ENCODE assay signal across 16 mouse cellular contexts in the genomic region with DNA sequence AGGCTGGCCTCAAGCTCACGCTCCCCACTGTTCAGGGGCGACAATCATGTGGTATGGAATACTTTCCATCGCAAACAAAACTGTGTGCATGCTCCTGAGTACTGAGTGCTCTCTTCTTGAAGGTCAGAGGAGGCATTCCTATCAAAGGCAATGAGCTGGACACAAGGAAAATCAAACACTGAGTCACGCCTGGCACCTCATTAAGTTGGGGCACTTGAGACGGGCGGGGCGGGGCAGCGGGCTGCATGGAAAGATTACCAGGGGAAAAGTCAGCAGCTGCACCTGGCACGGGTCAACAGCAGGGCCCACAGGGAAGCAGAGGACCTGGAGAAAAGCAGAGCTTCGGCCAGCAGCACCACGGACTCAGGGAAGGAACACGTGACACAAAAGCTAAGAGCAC. TPM values are rescaled to one million over a fixed set of nuclear protein-coding genes. Genes with fewer than 3 reads are reported as not detected.
DNase-seq lines count a peak whose midpoint lies in the region; ATAC-seq and TF ChIP-seq lines count a peak whose summit lies in the region.
"Had no signal": no experiment of that assay in that cellular context is flagged by ENCODE, and none has a peak within 500 bp of the region (broad histone marks: within the 10 kb centered on the region; RNA-seq: fewer than 3 reads in every experiment).

No protein-coding gene starts in this region.

- H3K79me2 ChIP-seq in myocyte (ENCODE audit: control insufficient read depth, insufficient read depth): no peaks in the 10 kb centered on the region

- H3K4me1 ChIP-seq in heart, embryonic 15.5 days (replicated peaks): peaks cover 8% of the 10 kb centered on the region
- peaks cover 11% of the 10 kb centered on the region; the same call in 1 of the 2 replicates for H3K4me1 ChIP-seq in kidney, adult 2 months (ENCODE audit: control insufficient read depth, insufficient read depth, low read length)
- H3K4me1 ChIP-seq: embryonic facial prominence, embryonic 13.5 days; midbrain, embryonic 12.5 days had no signal

- no peaks in the 10 kb centered on the region for H3K36me3 ChIP-seq in heart, embryonic 15.5 days
- no peaks in the 10 kb centered on the region for H3K36me3 ChIP-seq in kidney, adult 2 months (ENCODE audit: control insufficient read depth, insufficient read depth, low read length)
- no peaks in the 10 kb centered on the region for H3K36me3 ChIP-seq in myocyte (ENCODE audit: control insufficient read depth, insufficient read depth)
- H3K36me3 ChIP-seq: embryonic facial prominence, embryonic 13.5 days; heart, embryonic 10.5 days; liver, embryonic 12.5 days; midbrain, embryonic 12.5 days had no signal

- H3K27ac ChIP-seq in heart, embryonic 15.5 days: 0 out of 2 replicates have a peak overlapping the region, but pooled peaks have one; percentile 24
- H3K27ac ChIP-seq in kidney, adult 2 months (ENCODE audit: insufficient read depth, low read depth, low read length): peak overlapping the region; percentile 85
- H3K27ac ChIP-seq: embryonic facial prominence, embryonic 13.5 days; gastrocnemius, adult 2 months; heart, embryonic 10.5 days; liver, embryonic 12.5 days; midbrain, embryonic 12.5 days had no signal

- no peak overlapping the region for H3K9ac ChIP-seq in heart, embryonic 15.5 days
- H3K9ac ChIP-seq: embryonic facial prominence, embryonic 13.5 days; liver, embryonic 12.5 days; midbrain, embryonic 12.5 days had no signal

- 65% methylated on average over 12 of the region's 12 CpGs for WGBS in heart, embryonic 15.5 days
- 41% methylated on average over 12 of the region's 12 CpGs for WGBS in kidney, adult 2 months

- H3K27me3 ChIP-seq in heart, embryonic 15.5 days: no peaks in the 10 kb centered on the region
- H3K27me3 ChIP-seq in kidney, adult 2 months (replicated peaks; ENCODE audit: control insufficient read depth, insufficient read depth, low read length): no peaks in the 10 kb centered on the region
- H3K27me3 ChIP-seq in myocyte (ENCODE audit: control insufficient read depth, insufficient read depth, insufficient read length): no peaks in the 10 kb centered on the region
- H3K27me3 ChIP-seq: embryonic facial prominence, embryonic 13.5 days; midbrain, embryonic 12.5 days had no signal

- H3K4me2 ChIP-seq in heart, embryonic 15.5 days: no peak overlapping the region
- H3K4me2 ChIP-seq in myocyte (ENCODE audit: low read depth): no peak overlapping the region
- H3K4me2 ChIP-seq: embryonic facial prominence, embryonic 13.5 days; liver, embryonic 12.5 days; midbrain, embryonic 12.5 days had no signal

- H3K9me3 ChIP-seq in heart, embryonic 15.5 days (replicated peaks): no peaks in the 10 kb centered on the region
- H3K9me3 ChIP-seq: embryonic facial prominence, embryonic 13.5 days; heart, embryonic 10.5 days; liver, embryonic 12.5 days; midbrain, embryonic 12.5 days had no signal

- no peak for TF ChIP-seq POLR2A in kidney, adult 2 months (IDR thresholded peaks at IDR 0.05; ENCODE audit: low read depth, low read length)
- TF ChIP-seq POLR2A in myocyte (IDR thresholded peaks at IDR 0.05; ENCODE audit: insufficient read length, low read depth): no peak

- no peak overlapping the region for H3ac ChIP-seq in myocyte (ENCODE audit: control insufficient read depth, insufficient read length)

- DNase-seq in heart, postnatal 10 days: no peak
- DNase-seq in kidney, adult 2 months: peak; percentile 72
- DNase-seq in lung, adult 18-20 months: peak; percentile 84 to 91
- DNase-seq in B cell, adult 2 months: no peak
- no peak for DNase-seq in cerebellum, adult 11-12 months
- no peak for DNase-seq in thymus, postnatal 25 days
- DNase-seq: cerebellum, postnatal 36 days; gastrocnemius, adult 2 months; thymus, postnatal 14 days had no signal

- intact Hi-C loops in heart, postnatal 10 days (cut with DNase I): no loop called here

- H3K4me3 ChIP-seq in heart, embryonic 15.5 days: no peak overlapping the region
- no peak overlapping the region for H3K4me3 ChIP-seq in kidney, adult 2 months (ENCODE audit: insufficient read depth, low read depth, low read length)
- no peak overlapping the region for H3K4me3 ChIP-seq in myocyte
- H3K4me3 ChIP-seq: embryonic facial prominence, embryonic 13.5 days; gastrocnemius, adult 2 months; heart, embryonic 10.5 days; liver, embryonic 12.5 days; midbrain, embryonic 12.5 days had no signal

- ATAC-seq in heart, embryonic 15.5 days (replicated peaks; ENCODE audit: insufficient number of reproducible peaks, insufficient read depth, low FRiP score, low read depth): no peak
- ATAC-seq: activated CD4-positive, CD25-positive, alpha-beta regulatory T cell, adult 4 months; liver, embryonic 12.5 days had no signal

- TF ChIP-seq CTCF in kidney, adult 2 months (conservative IDR thresholded peaks at IDR 0.05; ENCODE audit: insufficient read depth, insufficient read length, low read depth, low read length): no peak

TF ChIP-seq in myocyte, 11 proteins besides CTCF, POLR2A, EP300 and RAD21:
- TF ChIP-seq MAX (IDR thresholded peaks at IDR 0.05; ENCODE audit: low read depth): no peak
- no peak for TF ChIP-seq USF1 (IDR thresholded peaks at IDR 0.05; ENCODE audit: low read depth)
- no peak for TF ChIP-seq SRF (IDR thresholded peaks at IDR 0.05; ENCODE audit: control insufficient read depth, insufficient read length, low read depth)
- no peak for TF ChIP-seq POLR2AphosphoS2 (IDR thresholded peaks at IDR 0.05; ENCODE audit: insufficient read length, low read depth)
- TF ChIP-seq TCF12 (IDR thresholded peaks at IDR 0.05; ENCODE audit: insufficient read depth, poor library complexity, severe bottlenecking): no peak
- peak; percentile 18 for TF ChIP-seq TCF3 (IDR thresholded peaks at IDR 0.05; ENCODE audit: insufficient read length, low read depth)
- peak in 2 of 3 experiments; percentile 26 to 63 for TF ChIP-seq MYOG (IDR thresholded peaks at IDR 0.05; ENCODE audit: control insufficient read depth in 1 of 3, insufficient read depth in 1 of 3, insufficient read length in 2 of 3, low read depth in 2 of 3)
- TF ChIP-seq REST (IDR thresholded peaks at IDR 0.05; ENCODE audit: insufficient read depth, insufficient read length): no peak
- no peak for TF ChIP-seq E2F4 (IDR thresholded peaks at IDR 0.05; ENCODE audit: insufficient read depth)
- TF ChIP-seq MYOD1 (IDR thresholded peaks at IDR 0.05; ENCODE audit: control insufficient read depth in 1 of 3, insufficient read length in 2 of 3, low read depth in 2 of 3): peak in 2 of 3 experiments; percentile 22 to 74
- no peak for TF ChIP-seq CEBPB (IDR thresholded peaks at IDR 0.05; ENCODE audit: insufficient read depth, poor library complexity, severe bottlenecking)

RNA-seq across cellular contexts. Expression of a gene that starts 17.6 kb away (rescaled TPM):
- 3.7 and 6.0 TPM in 2 replicates for polyA plus RNA-seq in heart, embryonic 15.5 days (2015; fragmentation: Nextera tagmentation; extraction: Ambion mirVana)
- 1 to 10 TPM; 1.6 to 1.7 TPM for total RNA-seq in heart, postnatal 10 days (2021)
- polyA plus RNA-seq in kidney, adult 2 months (2012; rRNA removed): 3.4 and 4.4 TPM in 2 replicates
- polyA plus RNA-seq in myocyte (2012; fragmentation: generic; extraction: Trizol): 12.6 TPM
- polyA plus RNA-seq: activated CD4-positive, CD25-positive, alpha-beta regulatory T cell, adult 4 months had no signal

RNA-seq across cellular contexts. Expression of a gene that starts 18.9 kb away (rescaled TPM):
- 44.3 and 47.5 TPM in 2 replicates for polyA plus RNA-seq in heart, embryonic 15.5 days (2015; fragmentation: Nextera tagmentation; extraction: Ambion mirVana)
- 10 to 100 TPM; 87.4 to 96.7 TPM for total RNA-seq in heart, postnatal 10 days (2021)
- polyA plus RNA-seq in kidney, adult 2 months (2012; rRNA removed): 112 and 124 TPM in 2 replicates
- 65.4 TPM for polyA plus RNA-seq in myocyte (2012; fragmentation: generic; extraction: Trizol)

RNA-seq across cellular contexts. Expression of a gene that starts 22.4 kb away (rescaled TPM):
- 4.5 and 5.7 TPM in 2 replicates for polyA plus RNA-seq in heart, embryonic 15.5 days (2015; fragmentation: Nextera tagmentation; extraction: Ambion mirVana)
- total RNA-seq in heart, postnatal 10 days (2021): 1 to 10 TPM; 1.6 to 1.8 TPM
- polyA plus RNA-seq in kidney, adult 2 months (2012; rRNA removed): 25.0 and 32.0 TPM in 2 replicates
- 0.62 TPM for polyA plus RNA-seq in myocyte (2012; fragmentation: generic; extraction: Trizol)

RNA-seq across cellular contexts. Expression of a gene that starts 26.3 kb away (rescaled TPM):
- 0.25 and 0.76 TPM in 2 replicates for polyA plus RNA-seq in heart, embryonic 15.5 days (2015; fragmentation: Nextera tagmentation; extraction: Ambion mirVana)
- total RNA-seq in heart, postnatal 10 days (2021): not detected
- polyA plus RNA-seq in kidney, adult 2 months (2012; rRNA removed): 0.20 and 0.37 TPM in 2 replicates
- 0.05 TPM for polyA plus RNA-seq in myocyte (2012; fragmentation: generic; extraction: Trizol)
- total RNA-seq: gastrocnemius, adult 2 months had no signal
- polyA plus RNA-seq: activated CD4-positive, CD25-positive, alpha-beta regulatory T cell, adult 4 months had no signal

RNA-seq across cellular contexts. Expression of a gene that starts 27.5 kb away (rescaled TPM):
- 53.4 and 55.3 TPM in 2 replicates for polyA plus RNA-seq in heart, embryonic 15.5 days (2015; fragmentation: Nextera tagmentation; extraction: Ambion mirVana)
- total RNA-seq in heart, postnatal 10 days (2021): 10 to 100 TPM; 31.5 to 32.7 TPM
- 16.0 and 17.5 TPM in 2 replicates for polyA plus RNA-seq in kidney, adult 2 months (2012; rRNA removed)
- 25.1 TPM for polyA plus RNA-seq in myocyte (2012; fragmentation: generic; extraction: Trizol)

Comparison
In these comparisons a context has a peak if more than half of its experiments do, and no peak if none do; other contexts are left out.
1. DNase-seq: peak in kidney, adult 2 months (single experiment) and lung, adult 18-20 months (2 of 2); none in heart, postnatal 10 days (0 of 2), B cell, adult 2 months (0 of 2), cerebellum, adult 11-12 months (single experiment) and thymus, postnatal 25 days (single experiment).